Mouse (Mus musculus) brown adipose tissue, adult 24 weeks (tissue): ENCODE measurements at regions not wholly inside any gene's neighbourhood (a gene's known extent, or its start where the extent isn't known, plus 50 kb on each side); places are given as distances from the start of the nearest gene placed in this dataset.

Experiments
- H3K27ac ChIP-seq: fragments of 200-500 bp; replicated peaks from 2 replicates; pipeline ENCODE4 v1.5.1; 2012; ENCODE audit warnings: low read depth, mild to moderate bottlenecking, low read length
- H3K4me1 ChIP-seq: fragments of 200-500 bp; 2 replicates; pipeline ENCODE4 v1.6.1; 2012; ENCODE audit warnings: low read length, mixed read lengths; ENCODE audit not compliant: control insufficient read depth, insufficient read depth, insufficient read length
- H3K4me3 ChIP-seq: fragments of 200-500 bp; 2 replicates; pipeline ENCODE4 v1.5.1; 2012; ENCODE audit warnings: low read depth, mild to moderate bottlenecking, low read length, moderate library complexity; ENCODE audit not compliant: insufficient read depth

- H3K4me3 ChIP-seq = no peak overlapping the region
- no peaks in the 10 kb centered on the region for H3K4me1 ChIP-seq
Observed at GRCm38 (mm10) chr16:86971691-86972090, 382.3 kb upstream of the N6amt1 start.

GRCm38 (mm10) chr16:86949681-86950080 is 404.3 kb upstream of the N6amt1 start:
- Histone ChIP-seq H3K4me3 (no peak overlapping the region), H3K27ac (no peak overlapping the region), H3K4me1 (no peaks in the 10 kb centered on the region; the same call in 1 of the 2 replicates)

More at GRCm38 (mm10) chr16:86971691-86972090, 382.3 kb upstream of the N6amt1 start:
- no peak overlapping the region for H3K27ac ChIP-seq

GRCm38 (mm10) chr16:86945531-86946144 is 408.3 kb upstream of the N6amt1 start:
- H3K4me3 ChIP-seq = no peak overlapping the region
- H3K27ac ChIP-seq = no peak overlapping the region
- no peaks in the 10 kb centered on the region; the same call in 1 of the 2 replicates for H3K4me1 ChIP-seq

- H3K4me1 ChIP-seq = no peaks in the 10 kb centered on the region; the same call in 1 of the 2 replicates
- H3K27ac ChIP-seq = no peak overlapping the region
- H3K4me3 ChIP-seq = no peak overlapping the region
Observed at GRCm38 (mm10) chr16:86945058-86945457, 408.9 kb upstream of the N6amt1 start.

GRCm38 (mm10) chr16:86934989-86935388 is 419.0 kb upstream of the N6amt1 start:
- Histone ChIP-seq H3K27ac (no peak overlapping the region), H3K4me1 (no peaks in the 10 kb centered on the region), H3K4me3 (no peak overlapping the region)

- H3K4me3 ChIP-seq = no peak overlapping the region
- no peak overlapping the region for H3K27ac ChIP-seq
- no peaks in the 10 kb centered on the region for H3K4me1 ChIP-seq
Observed at GRCm38 (mm10) chr16:86932765-86933164, 421.2 kb upstream of the N6amt1 start.

GRCm38 (mm10) chr16:86897967-86898710 is 455.8 kb upstream of the N6amt1 start:
- Histone ChIP-seq H3K4me3 (no peak overlapping the region), H3K27ac (no peak overlapping the region), H3K4me1 (no peaks in the 10 kb centered on the region)

GRCm38 (mm10) chr16:86894982-86895381 is 459.0 kb upstream of the N6amt1 start:
- Histone ChIP-seq H3K4me3 (no peak overlapping the region), H3K4me1 (no peaks in the 10 kb centered on the region), H3K27ac (no peak overlapping the region)

- Histone ChIP-seq H3K4me1 (no peaks in the 10 kb centered on the region), H3K4me3 (no peak overlapping the region), H3K27ac (no peak overlapping the region)
Observed at GRCm38 (mm10) chr16:86894333-86894732, 459.7 kb upstream of the N6amt1 start.

- Histone ChIP-seq H3K4me1 (0 out of 2 replicates have a peak, but pooled peaks cover 3% of the 10 kb centered on the region), H3K4me3 (no peak overlapping the region), H3K27ac (no peak overlapping the region)
Observed at GRCm38 (mm10) chr16:86888421-86888820, 465.6 kb upstream of the N6amt1 start.

GRCm38 (mm10) chr16:86887605-86888004 is 466.4 kb upstream of the N6amt1 start:
- H3K27ac ChIP-seq = no peak overlapping the region
- no peak overlapping the region for H3K4me3 ChIP-seq
- 0 out of 2 replicates have a peak, but pooled peaks cover 3% of the 10 kb centered on the region for H3K4me1 ChIP-seq

- H3K4me3 ChIP-seq = no peak overlapping the region
- 0 out of 2 replicates have a peak overlapping the region, but pooled peaks have one; percentile 12 for H3K27ac ChIP-seq
- 0 out of 2 replicates have a peak, but pooled peaks cover 3% of the 10 kb centered on the region for H3K4me1 ChIP-seq
Observed at GRCm38 (mm10) chr16:86883862-86884261, 470.1 kb upstream of the N6amt1 start.

- 0 out of 2 replicates have a peak, but pooled peaks cover 3% of the 10 kb centered on the region for H3K4me1 ChIP-seq
- H3K27ac ChIP-seq = no peak overlapping the region
- H3K4me3 ChIP-seq = no peak overlapping the region
Observed at GRCm38 (mm10) chr16:86882529-86882928, 471.5 kb upstream of the N6amt1 start.

GRCm38 (mm10) chr16:86881583-86881982 is 472.4 kb upstream of the N6amt1 start:
- Histone ChIP-seq H3K4me1 (0 out of 2 replicates have a peak, but pooled peaks cover 3% of the 10 kb centered on the region), H3K27ac (no peak overlapping the region), H3K4me3 (no peak overlapping the region)

GRCm38 (mm10) chr16:86860828-86861227 is 493.2 kb upstream of the N6amt1 start:
- Histone ChIP-seq H3K27ac (no peak overlapping the region), H3K4me1 (no peaks in the 10 kb centered on the region), H3K4me3 (no peak overlapping the region)

- Histone ChIP-seq H3K27ac (no peak overlapping the region), H3K4me1 (no peaks in the 10 kb centered on the region), H3K4me3 (no peak overlapping the region)
Observed at GRCm38 (mm10) chr16:86855891-86856290, 498.1 kb upstream of the N6amt1 start.
